ENCODE assay signal across 8 mouse cellular contexts in genomic region chr3:9609581-9610341, GRCm38 (mm10). TPM values are rescaled to one million over a fixed set of nuclear protein-coding genes. Genes with fewer than 3 reads are reported as not detected.
DNase-seq lines count a peak whose midpoint lies in the region; ATAC-seq and TF ChIP-seq lines count a peak whose summit lies in the region.

TSS of gene Zfp704 (minus strand) at chr3:9610085.

- peak; percentile 34; the same call in 1 of the 2 replicates for TF ChIP-seq POLR2A in testis, adult 2 months (IDR thresholded peaks at IDR 0.05; ENCODE audit: control insufficient read depth, low read depth, low read length)

- WGBS in forebrain, embryonic 15.5 days = under 1% methylated on average over 87 of the region's 97 CpGs
- WGBS in liver, embryonic 15.5 days (ENCODE audit: insufficient replicate concordance) = under 1% methylated on average over 90 of the region's 97 CpGs
- WGBS in neural tube, embryonic 13.5 days = under 1% methylated on average over 87 of the region's 97 CpGs

- H3K4me3 ChIP-seq in E14TG2a.4 (replicated peaks; ENCODE audit: low read length) = peak within 1 kb of the TSS; percentile 88
- peak within 1 kb of the TSS; percentile 88 for H3K4me3 ChIP-seq in forebrain, embryonic 15.5 days
- H3K4me3 ChIP-seq in liver, embryonic 15.5 days (replicated peaks) = peak within 1 kb of the TSS; percentile 71
- H3K4me3 ChIP-seq in neural tube, embryonic 13.5 days = peak within 1 kb of the TSS; percentile 86
- peak within 1 kb of the TSS; percentile 91 for H3K4me3 ChIP-seq in testis, adult 2 months (ENCODE audit: control insufficient read depth, low read depth, low read length)

- H3K9me3 ChIP-seq in E14TG2a.4 (ENCODE audit: low read length) = no peaks in the 10 kb centered on the region
- no peaks in the 10 kb centered on the region for H3K9me3 ChIP-seq in forebrain, embryonic 15.5 days
- no peaks in the 10 kb centered on the region for H3K9me3 ChIP-seq in liver, embryonic 15.5 days (replicated peaks)
- no peaks in the 10 kb centered on the region for H3K9me3 ChIP-seq in neural tube, embryonic 13.5 days

- H3K4me2 ChIP-seq in forebrain, embryonic 15.5 days (replicated peaks) = peak within 1 kb of the TSS; percentile 87
- peak within 1 kb of the TSS; percentile 98 for H3K4me2 ChIP-seq in liver, embryonic 15.5 days
- H3K4me2 ChIP-seq in neural tube, embryonic 13.5 days = peak within 1 kb of the TSS; percentile 83

- no peaks in the 10 kb centered on the region for H3K27me3 ChIP-seq in E14TG2a.4 (ENCODE audit: insufficient read depth, low read length)
- no peaks in the 10 kb centered on the region for H3K27me3 ChIP-seq in forebrain, embryonic 15.5 days
- H3K27me3 ChIP-seq in liver, embryonic 15.5 days = peaks cover 42% of the 10 kb centered on the region
- H3K27me3 ChIP-seq in neural tube, embryonic 13.5 days = no peaks in the 10 kb centered on the region
- no peaks in the 10 kb centered on the region for H3K27me3 ChIP-seq in testis, adult 2 months (ENCODE audit: control insufficient read depth, insufficient read depth, low read length)

- peaks cover 84% of the 10 kb centered on the region for H3K4me1 ChIP-seq in E14TG2a.4 (replicated peaks; ENCODE audit: low read depth, low read length)
- peaks cover 27% of the 10 kb centered on the region for H3K4me1 ChIP-seq in forebrain, embryonic 15.5 days
- peaks cover 52% of the 10 kb centered on the region for H3K4me1 ChIP-seq in liver, embryonic 15.5 days (replicated peaks)
- H3K4me1 ChIP-seq in neural tube, embryonic 13.5 days (replicated peaks) = peaks cover 33% of the 10 kb centered on the region
- no peaks in the 10 kb centered on the region; the same call in 1 of the 2 replicates for H3K4me1 ChIP-seq in testis, adult 2 months (ENCODE audit: control insufficient read depth, insufficient read depth, low read length)

- peak within 1 kb of the TSS; percentile 93 for H3K9ac ChIP-seq in forebrain, embryonic 15.5 days (replicated peaks)
- peak within 1 kb of the TSS; percentile 70 for H3K9ac ChIP-seq in liver, embryonic 15.5 days
- peak within 1 kb of the TSS; percentile 98 for H3K9ac ChIP-seq in neural tube, embryonic 13.5 days

- peak; percentile 89 for DNase-seq in cerebellum, adult 11-12 months
- peak; percentile 83 to 85 for DNase-seq in heart, postnatal 14 days
- peak; percentile 87 to 93 for DNase-seq in kidney, postnatal 4 days

- peak within 1 kb of the TSS; percentile 95 for H3K27ac ChIP-seq in forebrain, embryonic 15.5 days (replicated peaks)
- peak within 1 kb of the TSS; percentile 79 for H3K27ac ChIP-seq in liver, embryonic 15.5 days (replicated peaks)
- peak within 1 kb of the TSS; percentile 98 for H3K27ac ChIP-seq in neural tube, embryonic 13.5 days (replicated peaks)
- no peak within 1 kb of the TSS for H3K27ac ChIP-seq in testis, adult 2 months (ENCODE audit: control insufficient read depth, insufficient read depth, low read depth, low read length)

- intact Hi-C loops in heart, postnatal 14 days (cut with DNase I) = loop anchor here (5.0 kb wide), 3 partner anchors 98 to 532 kb away; no protein-coding TSS in a partner anchor

- peaks cover 17% of the 10 kb centered on the region for H3K36me3 ChIP-seq in E14TG2a.4 (ENCODE audit: insufficient read depth, low read length)
- no peaks in the 10 kb centered on the region for H3K36me3 ChIP-seq in forebrain, embryonic 15.5 days
- H3K36me3 ChIP-seq in liver, embryonic 15.5 days (replicated peaks) = no peaks in the 10 kb centered on the region
- H3K36me3 ChIP-seq in neural tube, embryonic 13.5 days = no peaks in the 10 kb centered on the region
- no peaks in the 10 kb centered on the region for H3K36me3 ChIP-seq in testis, adult 2 months (ENCODE audit: control insufficient read depth, insufficient read depth, low read length)

- 0 out of 2 replicates have a peak, but pooled peaks have one; percentile 10 for TF ChIP-seq CTCF in E14TG2a.4 (conservative IDR thresholded peaks at IDR 0.05; ENCODE audit: low read length)
- no peak for TF ChIP-seq CTCF in testis, adult 2 months (IDR thresholded peaks at IDR 0.05; ENCODE audit: control insufficient read depth, insufficient read depth, insufficient replicate concordance, low read depth, low read length)

- ATAC-seq in forebrain, embryonic 15.5 days (replicated peaks) = peak; percentile 95
- ATAC-seq in liver, embryonic 15.5 days (ENCODE audit: insufficient read depth) = peak; percentile 74
- ATAC-seq in neural tube, embryonic 13.5 days (ENCODE audit: low read depth) = peak; percentile 94

RNA-seq across cellular contexts. Expression of gene Zfp704, which starts in this region (rescaled TPM):
- 16.1 and 17.9 TPM in 2 replicates for polyA plus RNA-seq in forebrain, embryonic 15.5 days (2015; fragmentation: Nextera tagmentation; extraction: Ambion mirVana)
- 10 to 100 TPM; 17.5 to 18.0 TPM for total RNA-seq in heart, postnatal 14 days (2021)
- 0.81 and 0.89 TPM in 2 replicates for polyA plus RNA-seq in liver, embryonic 15.5 days (2015; fragmentation: Nextera tagmentation; extraction: Ambion mirVana)
- 7.4 and 8.5 TPM in 2 replicates for polyA plus RNA-seq in neural tube, embryonic 13.5 days (2015; fragmentation: Nextera tagmentation; extraction: Ambion mirVana)
- 16.3 and 17.2 TPM in 2 replicates for polyA plus RNA-seq in testis, adult 2 months (2012; rRNA removed)

Comparison
In these comparisons a context has a peak if more than half of its experiments do, and no peak if none do; other contexts are left out.
1. Peak in ATAC-seq, H3K4me3 ChIP-seq, H3K27ac ChIP-seq, H3K9ac ChIP-seq and H3K4me2 ChIP-seq in liver, embryonic 15.5 days; RNA of the gene not detected or under 1 TPM.